Mouse (Mus musculus): ENCODE results near the gene Colec11.

Gene Colec11

GRCm38 (mm10) chr12:28623195-28623594 is at the start of gene Colec11:
Gene Colec11 (minus strand): TSS chr12:28623377.
- no peak for DNase-seq (ENCODE audit: low spot score in 2 of 2)

DNA sequence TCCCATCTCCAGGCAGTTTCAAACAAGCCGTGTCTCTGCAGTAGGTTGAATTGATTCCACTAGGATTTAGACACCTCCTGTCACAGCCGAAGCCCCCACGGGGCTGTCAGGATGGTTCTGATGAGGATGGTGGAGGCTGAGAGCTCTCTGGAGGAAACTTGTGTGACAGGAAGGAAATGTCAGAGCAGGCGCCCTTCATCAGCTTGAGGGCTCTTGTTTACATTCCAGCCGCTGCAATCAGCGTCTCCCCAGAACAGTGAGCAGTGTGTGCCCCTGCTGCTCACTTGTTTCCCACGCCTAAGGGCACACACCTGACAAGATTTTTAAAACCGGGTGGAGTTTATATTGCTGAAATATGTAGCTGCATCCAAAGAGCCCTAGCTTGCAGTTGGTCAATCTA is 44.1 kb upstream of the Colec11 start:
- no peak for DNase-seq (ENCODE audit: low spot score in 2 of 2)

DNA sequence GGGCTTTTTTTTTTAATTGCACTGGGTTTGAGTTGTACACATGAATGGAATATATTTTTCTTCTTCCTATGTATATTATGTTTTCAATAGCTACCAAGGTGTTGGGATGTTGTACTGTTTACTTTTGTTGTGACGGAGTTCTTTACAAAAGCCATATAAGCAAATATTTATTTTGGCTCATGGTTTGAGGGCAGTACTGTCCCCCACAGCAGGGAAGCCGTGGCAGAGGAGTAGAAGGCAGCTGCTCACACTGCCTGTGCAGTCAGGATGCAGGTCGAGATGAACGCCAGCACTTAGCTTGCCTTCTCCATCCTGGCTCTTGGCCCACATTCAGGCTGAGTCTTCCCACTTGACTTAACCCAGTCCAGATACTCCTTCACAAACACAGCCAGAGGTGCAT is 43.6 kb upstream of the Colec11 start:
- DNase-seq (ENCODE audit: low spot score in 2 of 2), result no peak

- no peak for DNase-seq (ENCODE audit: low spot score in 2 of 2)
These were observed 39.5 kb upstream of the Colec11 start for GRCm38 (mm10) chr12:28662628-28663027.

DNA sequence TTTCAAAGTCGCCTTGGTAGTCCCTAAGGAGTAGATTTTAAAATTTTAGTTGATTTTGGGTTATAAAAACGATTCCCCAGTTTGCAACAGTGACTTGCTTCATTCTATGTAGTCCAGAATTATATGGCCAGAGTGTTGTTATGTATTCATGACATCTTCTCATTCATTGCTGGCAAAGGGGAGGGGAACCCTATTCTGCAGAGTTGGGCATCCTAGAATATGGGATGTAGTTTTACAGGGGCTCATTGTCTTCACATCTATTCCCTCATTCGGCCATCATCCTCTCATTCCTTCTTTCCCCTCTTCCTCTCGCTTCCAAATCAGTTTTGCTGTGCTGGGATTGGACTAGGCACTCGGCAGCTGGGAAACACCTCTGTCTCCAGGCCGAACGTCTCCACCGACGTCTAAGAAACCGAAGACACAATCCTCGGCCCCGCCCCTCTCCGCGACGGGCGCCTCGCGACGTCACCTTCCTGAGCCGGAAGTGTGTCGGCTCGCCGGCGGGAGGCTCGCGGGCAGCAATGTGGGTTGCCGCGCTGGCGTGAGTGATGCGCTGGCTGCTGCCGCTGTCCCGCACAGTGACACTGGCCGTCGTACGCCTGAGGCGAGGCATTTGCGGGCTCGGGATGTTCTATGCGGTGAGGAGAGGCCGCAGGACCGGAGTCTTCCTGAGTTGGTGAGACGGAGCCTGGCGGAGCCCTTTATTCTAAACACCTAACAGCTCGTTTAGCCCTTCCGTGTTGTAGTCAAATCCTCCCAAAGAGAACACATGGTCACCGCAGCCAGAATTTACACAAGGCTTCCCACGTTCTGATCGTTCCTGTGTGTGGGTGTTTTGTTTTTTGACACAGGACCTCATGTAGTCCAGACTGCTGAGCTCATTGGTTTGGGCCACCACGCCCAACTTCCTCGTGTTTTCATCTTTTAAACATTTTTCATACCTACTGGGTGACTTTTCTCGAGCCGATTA is 26.2 kb upstream of the Colec11 start, which contains the start of gene Rnaseh1:
Gene Rnaseh1, plus strand, starts transcription at position 462 of the 970 bp plus-strand sequence.
- peak; percentile 84 to 90 for DNase-seq (ENCODE audit: low spot score in 2 of 2)

GRCm38 (mm10) chr12:28638778-28639177 is 15.6 kb upstream of the Colec11 start:
- no peak for DNase-seq (ENCODE audit: low spot score in 2 of 2)

GRCm38 (mm10) chr12:28636543-28636942 is 13.4 kb upstream of the Colec11 start:
- DNase-seq (ENCODE audit: low spot score in 2 of 2), result no peak

DNA sequence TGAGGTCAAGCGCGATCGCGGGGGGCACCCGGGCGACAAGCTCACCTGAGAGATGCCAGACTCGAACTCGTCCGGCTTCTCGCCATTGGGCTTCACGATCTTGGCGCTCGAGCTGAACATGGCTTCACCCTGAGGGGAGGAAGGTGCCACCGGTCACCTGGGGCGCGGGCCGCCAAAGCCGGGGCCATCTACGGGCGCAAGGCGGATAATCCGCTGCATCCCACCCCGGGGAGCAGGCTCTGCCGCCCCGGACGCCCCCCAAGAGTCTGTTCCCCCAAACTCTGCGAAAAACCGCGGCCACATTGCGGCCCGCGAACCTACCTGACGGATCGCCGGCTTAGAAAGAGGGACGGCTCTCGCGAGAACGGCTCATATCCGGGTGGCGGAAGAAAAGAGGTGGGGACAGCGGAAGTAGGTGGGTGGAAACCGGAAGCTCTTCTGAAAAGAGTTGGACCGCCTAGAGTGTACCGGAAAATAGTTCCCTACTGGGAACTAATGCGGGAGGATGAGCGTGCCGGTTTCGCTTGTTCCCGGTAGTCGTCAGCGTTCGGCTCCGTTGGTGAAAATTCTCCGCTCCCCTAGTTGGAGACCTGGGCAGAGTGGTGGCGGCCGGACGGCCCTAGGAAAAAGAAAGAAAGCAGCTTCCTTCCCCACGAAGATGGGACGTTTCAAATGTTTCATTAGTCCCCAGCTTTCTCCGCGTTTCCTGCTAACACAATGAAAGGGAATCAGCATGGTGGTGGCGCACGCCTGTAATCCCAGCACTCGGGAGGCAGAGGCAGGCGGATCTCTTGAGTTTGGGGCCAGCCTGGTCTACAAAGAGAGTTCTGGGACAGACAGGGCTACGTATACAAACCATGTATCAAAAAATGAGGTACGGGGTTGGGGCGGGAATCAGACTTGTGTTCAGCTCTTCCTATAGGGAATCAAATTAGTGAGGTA is 12.6 kb upstream of the Colec11 start, which contains the start of gene Rps7:
Gene Rps7, minus strand, starts transcription at position 419 of the 942 bp plus-strand sequence.
- DNase-seq (ENCODE audit: low spot score in 2 of 2), result peak; percentile 83 to 88

DNA sequence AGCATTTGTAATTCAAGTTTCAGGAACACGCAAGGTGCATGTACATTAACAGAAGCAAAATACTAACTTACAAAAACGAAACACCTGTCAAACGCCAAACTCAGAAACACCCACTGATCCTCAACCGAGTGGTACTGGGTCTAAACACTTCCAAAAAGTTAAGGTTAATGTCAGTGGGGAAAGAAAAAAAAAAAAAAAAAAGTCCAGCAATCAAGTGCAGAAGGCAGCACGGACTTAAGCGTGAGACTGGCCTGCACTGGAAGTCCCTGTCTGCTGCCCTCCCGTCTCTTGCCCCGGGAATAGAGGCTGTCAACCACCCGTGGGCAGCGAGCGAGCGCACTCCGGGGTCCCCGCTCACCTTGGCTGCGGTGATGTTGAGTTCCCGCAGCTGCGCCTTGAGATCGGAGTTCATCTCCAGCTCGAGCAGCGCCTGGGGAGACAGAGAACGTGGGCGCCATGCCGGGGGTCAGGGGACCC is 11.9 kb upstream of the Colec11 start:
- no peak for DNase-seq (ENCODE audit: low spot score in 2 of 2)

DNA sequence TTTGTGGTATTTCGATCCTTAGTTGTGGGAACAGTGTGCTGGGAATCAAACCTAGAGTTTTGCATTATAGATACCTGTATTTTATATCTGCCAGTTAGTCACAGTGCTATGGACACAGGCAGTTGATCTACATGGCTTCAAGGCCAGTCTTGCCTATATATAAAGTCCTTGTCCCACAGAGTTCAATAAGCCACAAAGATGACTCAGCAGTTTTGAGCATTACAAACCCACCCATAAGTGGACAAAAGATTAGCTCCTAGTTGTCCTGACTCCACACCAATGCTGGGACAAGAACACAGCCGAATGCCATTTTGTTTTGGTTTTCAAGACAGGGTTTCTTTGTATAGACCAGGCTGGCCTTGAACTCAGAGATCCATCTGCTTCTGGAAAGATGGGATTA is 5.3 kb upstream of the Colec11 start:
- no peak for DNase-seq (ENCODE audit: low spot score in 2 of 2)

- no peak for DNase-seq (ENCODE audit: low spot score in 2 of 2)
These were observed 3.9 kb upstream of the Colec11 start for GRCm38 (mm10) chr12:28627092-28627491.

GRCm38 (mm10) chr12:28625407-28625806 is 2.2 kb upstream of the Colec11 start:
- DNase-seq (ENCODE audit: low spot score in 2 of 2), result no peak

DNA sequence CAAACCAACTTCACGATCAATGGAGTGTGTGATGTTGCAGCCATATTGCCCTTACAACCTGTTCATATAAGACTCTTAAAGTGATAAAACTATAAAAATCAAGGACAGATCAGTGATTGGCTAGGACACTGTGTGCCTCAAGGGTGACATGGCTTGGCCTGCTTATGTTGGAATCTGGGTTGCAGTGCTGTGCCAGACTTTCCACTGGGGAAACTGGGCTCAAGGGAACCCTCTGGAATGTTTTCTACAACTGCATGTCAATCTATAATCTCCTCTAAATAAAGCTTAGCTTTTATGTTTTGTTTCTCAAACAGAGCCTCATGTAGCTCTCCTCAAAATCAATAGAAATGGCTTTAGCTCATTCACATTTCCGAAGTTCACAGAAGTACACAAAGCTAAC is 1.1 kb upstream of the Colec11 start:
- DNase-seq (ENCODE audit: low spot score in 2 of 2), result no peak

- no peak for DNase-seq (ENCODE audit: low spot score in 2 of 2)
These were observed 536 bp downstream of the Colec11 start for GRCm38 (mm10) chr12:28622641-28623040.

DNA sequence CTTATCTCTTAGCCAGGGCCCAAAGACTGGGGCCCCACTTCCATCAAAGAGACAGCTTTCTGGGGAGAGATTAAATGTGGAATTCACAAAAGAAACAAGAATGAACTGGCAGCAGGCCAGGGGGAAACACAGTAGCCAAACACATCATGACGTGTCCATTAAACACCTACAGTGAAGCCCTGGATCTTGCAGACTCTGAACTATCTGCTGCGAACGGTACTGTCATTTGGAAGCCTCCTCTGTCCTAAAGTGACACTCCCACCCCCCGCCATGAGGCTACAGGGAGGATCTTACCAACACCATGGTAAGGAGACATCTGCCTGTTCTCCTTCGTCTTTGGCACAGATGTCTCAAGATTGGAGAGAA is 1.0 kb downstream of the Colec11 start:
- DNase-seq (ENCODE audit: low spot score in 2 of 2), result no peak

DNA sequence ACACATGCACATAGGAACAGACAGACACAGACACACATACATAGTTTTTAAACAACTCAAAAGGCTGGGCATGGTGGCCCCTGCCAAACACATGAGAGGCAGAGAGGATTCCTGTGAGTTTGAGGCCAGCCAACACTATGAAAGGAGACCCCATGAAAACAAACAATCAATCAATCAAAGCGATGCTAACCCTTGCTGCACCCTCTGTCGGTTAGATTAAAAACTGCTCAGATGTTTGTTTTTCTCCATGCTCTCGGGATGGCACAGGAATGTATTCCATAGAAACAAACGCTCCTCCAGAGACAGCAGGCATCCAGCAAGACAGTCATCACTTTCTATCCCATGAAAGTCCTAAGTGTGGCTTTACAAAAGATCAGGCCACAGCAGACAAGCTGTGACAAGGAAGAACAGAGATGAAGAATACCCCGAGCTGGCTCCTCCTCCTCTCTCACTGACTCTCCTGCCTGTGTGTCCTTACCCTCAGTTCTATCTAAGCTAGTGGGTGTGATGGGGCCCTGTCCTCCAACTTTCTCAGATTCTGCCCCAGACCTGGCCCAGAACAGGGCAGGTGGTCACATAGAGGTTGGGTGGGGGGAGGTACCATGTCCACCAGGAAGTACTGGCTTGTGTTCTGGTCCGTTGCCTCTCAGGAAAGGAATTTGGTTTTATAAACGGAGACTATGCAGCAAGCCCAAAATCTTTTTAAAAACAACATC is 1.6 kb downstream of the Colec11 start:
- DNase-seq (ENCODE audit: low spot score in 2 of 2), result no peak

DNA sequence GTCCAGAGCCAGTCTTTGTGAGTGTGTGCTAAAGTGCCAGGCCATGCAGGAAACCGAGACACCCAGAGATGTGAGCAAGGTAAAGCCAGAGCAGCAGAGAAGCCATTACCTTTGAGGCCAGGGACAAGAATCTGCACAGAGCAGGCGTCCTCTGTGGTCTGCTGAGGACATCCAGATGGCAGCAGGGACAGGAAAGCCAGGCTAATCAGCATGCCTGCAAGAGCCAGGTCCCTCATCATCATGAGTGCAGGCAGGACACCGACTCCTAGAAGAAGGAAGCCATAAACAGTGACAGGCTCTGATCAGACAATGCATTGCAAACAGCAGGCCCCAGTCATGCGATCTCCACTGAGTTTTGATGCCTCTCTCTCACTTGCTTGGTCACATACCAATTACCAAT is 5.9 kb downstream of the Colec11 start:
- no peak for DNase-seq (ENCODE audit: low spot score in 2 of 2)

DNA sequence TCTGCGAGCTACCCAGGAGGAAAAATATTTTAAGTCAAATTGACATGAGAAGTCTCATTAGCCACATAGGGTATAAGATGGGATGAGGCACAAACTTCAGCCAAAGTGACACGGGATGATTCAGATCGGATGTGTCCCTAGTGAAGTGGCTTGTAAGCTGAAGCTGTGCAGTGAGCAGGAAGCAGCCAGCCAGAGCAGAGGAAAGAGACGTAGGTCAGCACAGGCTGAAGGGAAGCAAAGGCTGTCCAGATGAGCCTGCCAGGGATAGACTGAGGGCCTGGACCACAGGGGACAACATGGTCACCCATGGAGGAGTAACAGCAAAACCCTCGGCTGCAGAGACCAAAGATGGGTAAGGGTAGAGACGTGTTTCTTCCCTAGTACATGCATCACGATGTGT is 8.8 kb downstream of the Colec11 start:
- no peak for DNase-seq (ENCODE audit: low spot score in 2 of 2)

DNA sequence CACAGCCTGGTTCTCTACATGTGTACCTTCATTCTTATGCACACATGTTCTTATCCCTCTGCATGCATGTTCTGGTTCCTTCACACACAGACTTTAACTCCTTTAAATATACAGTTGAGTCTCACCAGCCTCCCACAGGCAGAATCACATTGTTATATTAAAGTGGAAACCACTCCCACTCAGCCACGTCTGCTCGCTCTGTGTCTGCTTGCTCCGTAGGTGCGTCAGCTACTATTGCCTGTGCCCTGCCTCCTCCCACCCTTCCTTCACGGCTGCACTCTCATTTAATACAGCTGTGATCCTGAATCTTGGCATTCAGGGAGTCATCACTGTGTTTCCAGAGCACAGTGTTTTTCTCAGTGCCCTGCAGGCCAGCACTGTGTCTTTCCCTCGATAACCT is 10.8 kb downstream of the Colec11 start:
- DNase-seq (ENCODE audit: low spot score in 2 of 2), result no peak

DNA sequence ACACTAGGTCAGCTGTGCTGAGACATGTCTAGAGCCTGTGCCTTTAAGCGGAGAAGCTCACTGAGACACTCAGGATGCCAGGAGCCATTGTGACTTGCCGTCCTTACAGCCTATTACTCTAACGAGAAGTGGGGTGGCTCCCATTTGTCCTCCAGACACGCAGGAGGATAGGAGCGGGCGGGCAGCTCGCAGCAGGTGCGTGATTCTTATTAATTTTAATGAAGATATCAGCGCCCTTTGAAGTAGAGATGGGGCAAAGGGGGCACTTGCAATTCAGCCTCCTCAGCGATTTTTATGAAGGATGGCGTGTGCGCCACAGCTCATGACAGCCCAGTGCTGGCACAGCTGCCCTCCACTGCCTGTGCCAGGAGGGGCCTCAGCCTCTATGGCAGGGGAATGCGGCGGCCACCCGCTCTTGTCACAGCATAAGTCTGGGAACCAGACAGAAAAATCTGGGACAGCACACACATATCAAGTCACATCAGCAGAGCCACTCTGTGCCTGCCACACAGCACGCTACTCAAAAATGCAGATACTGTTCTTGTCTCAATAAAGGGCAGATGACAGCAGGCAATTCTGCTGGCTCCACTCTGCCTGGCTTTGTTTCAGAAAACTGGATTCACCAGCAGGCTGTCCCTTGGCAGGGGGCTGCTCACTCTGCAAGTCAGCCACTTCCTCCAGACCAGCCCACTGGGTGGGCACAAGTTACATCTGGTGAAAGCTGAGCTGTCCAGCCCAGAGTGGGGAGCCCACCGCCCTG is 15.5 kb downstream of the Colec11 start:
- DNase-seq (ENCODE audit: low spot score in 2 of 2), result no peak

- DNase-seq (ENCODE audit: low spot score in 2 of 2), result no peak
These were observed 19.7 kb downstream of the Colec11 start for GRCm38 (mm10) chr12:28603494-28603893.

Data from urinary bladder, adult 18-20 months (tissue).